Mouse (Mus musculus): ENCODE data around the gene Lefty1. TPM values are rescaled to one million over a fixed set of nuclear protein-coding genes. Genes with fewer than 3 reads are reported as not detected.
"Not testable (repeated sequence)": the region's sequence is repeated elsewhere in the genome, so short reads cannot be mapped to it uniquely, and the experiment has no call there.

Lefty1 gene
- polyA plus RNA-seq, 1 experiment = 2.9 TPM

- no peaks in the 10 kb centered on the region for H3K27me3 ChIP-seq (replicated peaks; ENCODE audit: control insufficient read depth, insufficient read depth, low read length)
- H3K4me1 ChIP-seq (ENCODE audit: control insufficient read depth, insufficient read depth, low read length) = no peaks in the 10 kb centered on the region
- no peak overlapping the region for H3K27ac ChIP-seq (ENCODE audit: insufficient read depth, low read depth, low read length)
- 47% methylated on average over 4 of the region's 4 CpGs for WGBS
- TF ChIP-seq POLR2A (IDR thresholded peaks at IDR 0.05; ENCODE audit: low read depth, low read length) (no peak), CTCF (conservative IDR thresholded peaks at IDR 0.05; ENCODE audit: insufficient read depth, insufficient read length, low read depth, low read length) (peak; percentile 90)
- H3K36me3 ChIP-seq (ENCODE audit: control insufficient read depth, insufficient read depth, low read length) = no peaks in the 10 kb centered on the region
- H3K4me3 ChIP-seq (ENCODE audit: insufficient read depth, low read depth, low read length) = no peak overlapping the region
- peak; percentile 47 for DNase-seq
These were observed 41.4 kb downstream of the Lefty1 start for GRCm38 (mm10) chr1:180976110-180976679.

- no peak for TF ChIP-seq CTCF (conservative IDR thresholded peaks at IDR 0.05; ENCODE audit: insufficient read depth, insufficient read length, low read depth, low read length)
- TF ChIP-seq POLR2A (IDR thresholded peaks at IDR 0.05; ENCODE audit: low read depth, low read length) = no peak
- DNase-seq = no peak
- Histone ChIP-seq H3K4me3 (ENCODE audit: insufficient read depth, low read depth, low read length) (no peak overlapping the region), H3K27me3 (replicated peaks; ENCODE audit: control insufficient read depth, insufficient read depth, low read length) (no peaks in the 10 kb centered on the region), H3K27ac (ENCODE audit: insufficient read depth, low read depth, low read length) (no peak overlapping the region), H3K4me1 (ENCODE audit: control insufficient read depth, insufficient read depth, low read length) (no peaks in the 10 kb centered on the region), H3K36me3 (ENCODE audit: control insufficient read depth, insufficient read depth, low read length) (no peaks in the 10 kb centered on the region)
- 76% methylated on average over 24 of the region's 24 CpGs for WGBS
These were observed 44.8 kb downstream of the Lefty1 start for GRCm38 (mm10) chr1:180979484-180980251.

GRCm38 (mm10) chr1:180980464-180980863 is 45.6 kb downstream of the Lefty1 start:
- no peaks in the 10 kb centered on the region for H3K27me3 ChIP-seq (replicated peaks; ENCODE audit: control insufficient read depth, insufficient read depth, low read length)
- no peaks in the 10 kb centered on the region for H3K4me1 ChIP-seq (ENCODE audit: control insufficient read depth, insufficient read depth, low read length)
- H3K27ac ChIP-seq (ENCODE audit: insufficient read depth, low read depth, low read length) = no peak overlapping the region
- no peak overlapping the region for H3K4me3 ChIP-seq (ENCODE audit: insufficient read depth, low read depth, low read length)
- WGBS = 81% methylated on average over 2 of the region's 2 CpGs
- no peaks in the 10 kb centered on the region for H3K36me3 ChIP-seq (ENCODE audit: control insufficient read depth, insufficient read depth, low read length)
- no peak for DNase-seq
- TF ChIP-seq POLR2A (IDR thresholded peaks at IDR 0.05; ENCODE audit: low read depth, low read length) = no peak
- TF ChIP-seq CTCF (conservative IDR thresholded peaks at IDR 0.05; ENCODE audit: insufficient read depth, insufficient read length, low read depth, low read length) = peak; percentile 34; the same call in 1 of the 2 replicates

- not testable (repeated sequence) for H3K4me1 ChIP-seq (ENCODE audit: control insufficient read depth, insufficient read depth, low read length); H3K27me3 ChIP-seq (replicated peaks; ENCODE audit: control insufficient read depth, insufficient read depth, low read length); H3K36me3 ChIP-seq (ENCODE audit: control insufficient read depth, insufficient read depth, low read length); H3K4me3 ChIP-seq (ENCODE audit: insufficient read depth, low read depth, low read length); H3K27ac ChIP-seq (ENCODE audit: insufficient read depth, low read depth, low read length); DNase-seq
- WGBS = 79% methylated on average over 7 of the region's 7 CpGs
These were observed 46.6 kb downstream of the Lefty1 start for GRCm38 (mm10) chr1:180981298-180982046.

GRCm38 (mm10) chr1:180986701-180987100 is 51.9 kb downstream of the Lefty1 start:
- no peak for DNase-seq

GRCm38 (mm10) chr1:180987759-180988158 is 52.9 kb downstream of the Lefty1 start:
- Histone ChIP-seq H3K27ac (ENCODE audit: insufficient read depth, low read depth, low read length) (no peak overlapping the region), H3K36me3 (ENCODE audit: control insufficient read depth, insufficient read depth, low read length) (no peaks in the 10 kb centered on the region), H3K27me3 (replicated peaks; ENCODE audit: control insufficient read depth, insufficient read depth, low read length) (no peaks in the 10 kb centered on the region), H3K4me3 (ENCODE audit: insufficient read depth, low read depth, low read length) (no peak overlapping the region), H3K4me1 (ENCODE audit: control insufficient read depth, insufficient read depth, low read length) (no peaks in the 10 kb centered on the region)
- TF ChIP-seq POLR2A (IDR thresholded peaks at IDR 0.05; ENCODE audit: low read depth, low read length) = no peak
- TF ChIP-seq CTCF (conservative IDR thresholded peaks at IDR 0.05; ENCODE audit: insufficient read depth, insufficient read length, low read depth, low read length) = peak; percentile 94
- WGBS = under 1% methylated on average over 9 of the region's 9 CpGs
- DNase-seq = peak; percentile 72

More at GRCm38 (mm10) chr1:180986701-180987100, 51.9 kb downstream of the Lefty1 start:
- H3K36me3 ChIP-seq (ENCODE audit: control insufficient read depth, insufficient read depth, low read length) = no peaks in the 10 kb centered on the region
- H3K4me3 ChIP-seq (ENCODE audit: insufficient read depth, low read depth, low read length) = no peak overlapping the region
- no peaks in the 10 kb centered on the region for H3K4me1 ChIP-seq (ENCODE audit: control insufficient read depth, insufficient read depth, low read length)
- no peaks in the 10 kb centered on the region for H3K27me3 ChIP-seq (replicated peaks; ENCODE audit: control insufficient read depth, insufficient read depth, low read length)
- no peak overlapping the region for H3K27ac ChIP-seq (ENCODE audit: insufficient read depth, low read depth, low read length)
- TF ChIP-seq CTCF (conservative IDR thresholded peaks at IDR 0.05; ENCODE audit: insufficient read depth, insufficient read length, low read depth, low read length) = no peak
- no peak for TF ChIP-seq POLR2A (IDR thresholded peaks at IDR 0.05; ENCODE audit: low read depth, low read length)
- WGBS = 90% methylated on average over 8 of the region's 8 CpGs

Other genes starting within 250 kb of the Lefty1 start
- not detected in 2 replicates for gene Mixl1, start 238.0 kb upstream of the Lefty1 start, polyA plus RNA-seq (2012; rRNA removed)
- gene Acbd3, start 209.0 kb upstream of the Lefty1 start, polyA plus RNA-seq (2012; rRNA removed) = 9.6 and 12.1 TPM in 2 replicates
- gene H3f3a, start 121.1 kb upstream of the Lefty1 start, polyA plus RNA-seq (2012; rRNA removed) = 324 and 348 TPM in 2 replicates
- 6.2 and 8.4 TPM in 2 replicates for gene Sde2, start 83.9 kb upstream of the Lefty1 start, polyA plus RNA-seq (2012; rRNA removed)
- not detected in 2 replicates for gene Lefty2, start 41.9 kb upstream of the Lefty1 start, polyA plus RNA-seq (2012; rRNA removed)
- 20.9 and 24.1 TPM in 2 replicates for gene Pycr2, start 30.7 kb upstream of the Lefty1 start, polyA plus RNA-seq (2012; rRNA removed)
- 26.7 and 28.7 TPM in 2 replicates for gene Tmem63a, start 7.3 kb downstream of the Lefty1 start, polyA plus RNA-seq (2012; rRNA removed)
- gene Ephx1, start 85.9 kb downstream of the Lefty1 start, polyA plus RNA-seq (2012; rRNA removed) = 69.9 and 73.3 TPM in 2 replicates
- gene 9130409I23Rik, start 116.2 kb downstream of the Lefty1 start, polyA plus RNA-seq (2012; rRNA removed) = not detected in 2 replicates
- gene Nvl, start 209.2 kb downstream of the Lefty1 start, polyA plus RNA-seq (2012; rRNA removed) = 6.3 and 6.6 TPM in 2 replicates
- gene Cnih4, start 209.7 kb downstream of the Lefty1 start, polyA plus RNA-seq (2012; rRNA removed) = 18.0 and 26.1 TPM in 2 replicates

Data from kidney, adult 2 months (tissue).